Mouse (Mus musculus): ENCODE results near the gene Lamtor4. TPM values are rescaled to one million over a fixed set of nuclear protein-coding genes. Genes with fewer than 3 reads are reported as not detected.

The Lamtor4 gene
- polyA plus RNA-seq, 1 experiment from 2014 or later, result 90.4 TPM

DNA sequence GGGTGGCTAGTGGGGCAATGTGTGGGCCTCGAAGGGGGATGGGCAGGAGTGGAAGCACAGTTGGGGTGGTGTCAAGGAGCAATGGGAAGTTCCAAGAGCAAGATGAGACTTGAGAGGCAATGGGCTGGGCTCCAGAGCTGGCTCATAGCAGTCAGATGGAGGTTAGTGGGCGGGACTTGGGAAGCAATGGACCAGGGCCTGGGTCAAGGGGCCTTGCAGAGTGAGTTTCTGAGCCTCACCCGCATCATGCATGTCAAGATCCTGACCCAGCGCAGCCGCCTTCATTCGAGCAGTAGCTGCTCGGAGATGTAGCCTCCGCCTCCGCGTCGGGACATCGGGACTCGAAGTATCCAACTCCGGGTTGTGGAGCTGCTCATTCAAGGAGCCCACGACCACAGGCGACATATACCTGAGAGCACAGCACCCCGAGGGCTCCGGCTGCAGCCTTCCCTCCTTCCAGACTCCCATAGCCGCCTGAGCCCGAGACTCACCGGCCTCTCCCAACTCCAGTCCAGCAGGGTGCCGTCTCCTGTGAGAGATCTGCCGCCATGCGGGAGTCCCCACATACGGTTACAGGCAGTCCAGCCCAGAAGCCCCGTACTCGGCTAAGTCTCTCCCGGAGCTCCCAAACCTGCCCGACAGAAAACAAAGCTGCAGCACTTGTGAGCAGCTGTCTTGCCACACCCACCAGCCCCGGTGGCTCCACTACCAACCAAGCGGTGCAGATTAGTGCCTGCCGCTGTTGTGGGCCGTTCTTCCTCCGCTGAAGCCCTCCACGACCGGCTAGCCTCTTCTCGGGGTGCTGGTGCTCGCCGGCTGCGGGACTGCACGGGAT is 20.2 kb downstream of the Lamtor4 start:
- H3K4me2 ChIP-seq (ENCODE audit: low read depth, low read length), result peak overlapping the region; percentile 70
- H3K27me3 ChIP-seq (ENCODE audit: control insufficient read depth, insufficient read depth, low read length), result no peaks in the 10 kb centered on the region
- H3K4me3 ChIP-seq (ENCODE audit: low read depth, low read length), result peak overlapping the region; percentile 29
- no peak for ATAC-seq (ENCODE audit: low read depth)
- H3K9me3 ChIP-seq (ENCODE audit: control insufficient read depth, low read length), result no peaks in the 10 kb centered on the region
- H3K27ac ChIP-seq (ENCODE audit: low read depth, low read length), result no peak overlapping the region
- WGBS, result 10% methylated on average over 41 of the region's 41 CpGs
- peaks cover 44% of the 10 kb centered on the region for H3K4me1 ChIP-seq (ENCODE audit: control insufficient read depth, insufficient read depth, low read length)
- peaks cover 4% of the 10 kb centered on the region; the same call in 1 of the 2 replicates for H3K36me3 ChIP-seq (ENCODE audit: control insufficient read depth, insufficient read depth, low read length)
- peak overlapping the region; percentile 51 for H3K9ac ChIP-seq (replicated peaks; ENCODE audit: low read depth, low read length)

DNA sequence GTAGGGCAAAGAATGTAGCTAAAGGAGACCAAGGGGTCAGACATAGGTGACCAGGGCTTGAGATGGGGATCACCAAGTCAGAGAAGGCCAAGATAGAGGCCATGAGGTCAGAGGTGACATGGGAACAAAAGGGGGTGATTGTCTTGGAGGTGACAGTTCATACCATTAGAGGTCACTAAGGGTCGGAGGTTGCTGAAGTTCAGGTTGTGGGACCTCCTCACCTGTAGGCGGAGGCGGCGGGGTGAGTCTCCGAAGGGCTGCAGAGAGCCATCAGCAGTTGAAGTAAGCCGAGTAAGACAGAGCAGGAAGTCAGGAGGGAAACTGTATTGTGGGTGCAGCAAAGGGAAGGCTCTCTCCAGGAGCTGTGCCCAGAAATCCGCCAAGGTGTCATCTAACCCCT is 22.7 kb downstream of the Lamtor4 start:
- ATAC-seq (ENCODE audit: low read depth), result no peak
- 90% methylated on average over 7 of the region's 7 CpGs for WGBS
- peaks cover 4% of the 10 kb centered on the region; the same call in 1 of the 2 replicates for H3K36me3 ChIP-seq (ENCODE audit: control insufficient read depth, insufficient read depth, low read length)
- H3K9me3 ChIP-seq (ENCODE audit: control insufficient read depth, low read length), result no peaks in the 10 kb centered on the region
- no peaks in the 10 kb centered on the region for H3K27me3 ChIP-seq (ENCODE audit: control insufficient read depth, insufficient read depth, low read length)
- H3K27ac ChIP-seq (ENCODE audit: low read depth, low read length), result no peak overlapping the region
- H3K4me2 ChIP-seq (ENCODE audit: low read depth, low read length), result peak overlapping the region; percentile 62
- peak overlapping the region; percentile 71; the same call in 1 of the 2 replicates for H3K4me3 ChIP-seq (ENCODE audit: low read depth, low read length)
- H3K9ac ChIP-seq (replicated peaks; ENCODE audit: low read depth, low read length), result no peak overlapping the region
- H3K4me1 ChIP-seq (ENCODE audit: control insufficient read depth, insufficient read depth, low read length), result peaks cover 42% of the 10 kb centered on the region

GRCm38 (mm10) chr5:138279585-138280424 is 24.5 kb downstream of the Lamtor4 start, which contains the start of the genes Gm43720, Gpc2 and Stag3:
Gene Gm43720 (minus strand): TSS chr5:138279958.
Gene Gpc2 (minus strand): TSS chr5:138280005.
Gene Stag3 (plus strand): TSS chr5:138280240.
- Histone ChIP-seq H3K27ac (ENCODE audit: low read depth, low read length) (peak within 1 kb of the TSS; percentile 71), H3K27me3 (ENCODE audit: control insufficient read depth, insufficient read depth, low read length) (no peaks in the 10 kb centered on the region), H3K4me2 (ENCODE audit: low read depth, low read length) (peak within 1 kb of the TSS; percentile 62), H3K36me3 (ENCODE audit: control insufficient read depth, insufficient read depth, low read length) (peaks cover 4% of the 10 kb centered on the region; the same call in 1 of the 2 replicates), H3K9ac (replicated peaks; ENCODE audit: low read depth, low read length) (peak within 1 kb of the TSS; percentile 79), H3K4me3 (ENCODE audit: low read depth, low read length) (peak within 1 kb of the TSS; percentile 71), H3K9me3 (ENCODE audit: control insufficient read depth, low read length) (no peaks in the 10 kb centered on the region), H3K4me1 (ENCODE audit: control insufficient read depth, insufficient read depth, low read length) (peaks cover 41% of the 10 kb centered on the region)
- ATAC-seq (ENCODE audit: low read depth), result peak; percentile 98
- under 1% methylated on average over 56 of the region's 56 CpGs for WGBS

DNA sequence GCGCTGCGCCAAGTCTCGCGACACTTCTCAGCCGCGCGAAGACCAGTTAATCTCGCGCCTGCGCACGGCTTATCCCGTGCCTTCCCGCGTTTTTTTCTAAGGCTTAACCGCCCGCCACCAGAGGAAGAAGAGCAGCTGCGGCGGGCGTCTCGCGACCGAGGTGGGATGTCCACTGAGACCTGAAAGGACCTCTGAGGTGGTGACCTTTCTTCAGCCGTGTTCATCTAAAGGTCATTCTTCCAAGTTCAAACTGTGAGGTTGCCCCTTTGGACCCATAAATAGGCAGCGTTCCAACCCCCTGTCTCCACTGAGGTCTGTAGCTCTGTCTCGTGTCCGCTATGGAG is 25.1 kb downstream of the Lamtor4 start:
- H3K27ac ChIP-seq (ENCODE audit: low read depth, low read length), result peak overlapping the region; percentile 18; the same call in 1 of the 2 replicates
- WGBS, result 23% methylated on average over 26 of the region's 26 CpGs
- peak overlapping the region; percentile 71 for H3K4me3 ChIP-seq (ENCODE audit: low read depth, low read length)
- no peaks in the 10 kb centered on the region for H3K27me3 ChIP-seq (ENCODE audit: control insufficient read depth, insufficient read depth, low read length)
- H3K36me3 ChIP-seq (ENCODE audit: control insufficient read depth, insufficient read depth, low read length), result peaks cover 4% of the 10 kb centered on the region; the same call in 1 of the 2 replicates
- ATAC-seq (ENCODE audit: low read depth), result no peak
- no peaks in the 10 kb centered on the region for H3K9me3 ChIP-seq (ENCODE audit: control insufficient read depth, low read length)
- no peak overlapping the region for H3K9ac ChIP-seq (replicated peaks; ENCODE audit: low read depth, low read length)
- peak overlapping the region; percentile 29 for H3K4me2 ChIP-seq (ENCODE audit: low read depth, low read length)
- peaks cover 35% of the 10 kb centered on the region for H3K4me1 ChIP-seq (ENCODE audit: control insufficient read depth, insufficient read depth, low read length)

GRCm38 (mm10) chr5:138280829-138281228 is 25.5 kb downstream of the Lamtor4 start:
- Histone ChIP-seq H3K4me3 (ENCODE audit: low read depth, low read length) (peak overlapping the region; percentile 71; the same call in 1 of the 2 replicates), H3K9ac (replicated peaks; ENCODE audit: low read depth, low read length) (no peak overlapping the region), H3K4me1 (ENCODE audit: control insufficient read depth, insufficient read depth, low read length) (peaks cover 31% of the 10 kb centered on the region), H3K9me3 (ENCODE audit: control insufficient read depth, low read length) (no peaks in the 10 kb centered on the region), H3K27ac (ENCODE audit: low read depth, low read length) (no peak overlapping the region), H3K36me3 (ENCODE audit: control insufficient read depth, insufficient read depth, low read length) (peaks cover 4% of the 10 kb centered on the region; the same call in 1 of the 2 replicates), H3K27me3 (ENCODE audit: control insufficient read depth, insufficient read depth, low read length) (no peaks in the 10 kb centered on the region), H3K4me2 (ENCODE audit: low read depth, low read length) (no peak overlapping the region)
- whole genome bisulfite sequencing, result 95% methylated on average over 14 of the region's 15 CpGs
- ATAC-seq (ENCODE audit: low read depth), result no peak

DNA sequence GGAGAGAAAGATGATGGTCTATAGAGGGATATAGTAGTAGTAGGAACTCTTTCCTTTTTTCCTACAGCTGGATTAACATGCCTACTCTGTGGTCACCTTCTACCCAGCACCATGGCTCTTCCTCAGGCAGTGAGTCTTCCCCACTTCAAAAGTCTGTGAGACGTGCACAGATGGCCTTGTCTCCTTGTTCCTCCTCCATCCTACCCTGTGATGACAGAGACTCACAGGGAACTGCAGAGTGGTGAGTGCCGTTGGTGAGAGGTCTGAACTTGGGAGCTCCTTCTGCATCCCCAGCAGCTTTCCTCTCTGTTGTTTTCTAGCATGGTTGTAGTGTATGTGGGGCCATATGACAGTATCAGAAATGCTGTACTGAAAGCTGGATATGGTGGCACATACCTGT is 26.5 kb downstream of the Lamtor4 start:
- ATAC-seq (ENCODE audit: low read depth), result no peak
- peaks cover 22% of the 10 kb centered on the region for H3K4me1 ChIP-seq (ENCODE audit: control insufficient read depth, insufficient read depth, low read length)
- WGBS, result 83% methylated on average over 2 of the region's 2 CpGs

DNA sequence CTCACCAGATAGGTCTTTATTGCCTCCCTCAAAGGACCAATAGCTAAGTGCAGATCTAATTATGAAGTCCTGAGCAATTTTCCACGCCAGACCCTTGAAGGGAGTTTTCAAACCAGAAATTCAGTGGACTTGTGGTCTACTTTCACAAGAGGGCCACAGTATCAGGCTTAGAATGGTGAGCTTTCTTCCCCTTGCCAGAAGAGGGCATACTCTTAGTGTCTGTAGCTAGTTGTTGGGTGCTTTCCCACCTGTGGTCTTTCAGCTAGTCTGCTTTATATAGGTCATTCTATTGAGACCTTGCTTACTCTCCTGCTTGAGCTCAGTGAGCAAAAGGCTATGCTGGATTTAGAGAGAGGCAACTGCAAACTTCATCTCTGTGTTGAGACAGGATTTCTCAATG is 28.3 kb downstream of the Lamtor4 start:
- H3K27ac ChIP-seq (ENCODE audit: low read depth, low read length), result no peak overlapping the region
- WGBS, result 44% methylated on average over 1 of the region's 1 CpGs
- no peak overlapping the region for H3K9ac ChIP-seq (replicated peaks; ENCODE audit: low read depth, low read length)
- no peaks in the 10 kb centered on the region for H3K9me3 ChIP-seq (ENCODE audit: control insufficient read depth, low read length)
- H3K27me3 ChIP-seq (ENCODE audit: control insufficient read depth, insufficient read depth, low read length), result no peaks in the 10 kb centered on the region
- ATAC-seq (ENCODE audit: low read depth), result no peak
- peaks cover 4% of the 10 kb centered on the region for H3K4me1 ChIP-seq (ENCODE audit: control insufficient read depth, insufficient read depth, low read length)
- no peak overlapping the region for H3K4me2 ChIP-seq (ENCODE audit: low read depth, low read length)
- H3K36me3 ChIP-seq (ENCODE audit: control insufficient read depth, insufficient read depth, low read length), result no peaks in the 10 kb centered on the region
- no peak overlapping the region for H3K4me3 ChIP-seq (ENCODE audit: low read depth, low read length)

More for the DNA sequence above, 26.5 kb downstream of the Lamtor4 start:
- Histone ChIP-seq H3K9me3 (ENCODE audit: control insufficient read depth, low read length) (no peaks in the 10 kb centered on the region), H3K27me3 (ENCODE audit: control insufficient read depth, insufficient read depth, low read length) (no peaks in the 10 kb centered on the region), H3K4me3 (ENCODE audit: low read depth, low read length) (no peak overlapping the region), H3K4me2 (ENCODE audit: low read depth, low read length) (no peak overlapping the region), H3K9ac (replicated peaks; ENCODE audit: low read depth, low read length) (no peak overlapping the region), H3K27ac (ENCODE audit: low read depth, low read length) (no peak overlapping the region), H3K36me3 (ENCODE audit: control insufficient read depth, insufficient read depth, low read length) (peaks cover 4% of the 10 kb centered on the region; the same call in 1 of the 2 replicates)

DNA sequence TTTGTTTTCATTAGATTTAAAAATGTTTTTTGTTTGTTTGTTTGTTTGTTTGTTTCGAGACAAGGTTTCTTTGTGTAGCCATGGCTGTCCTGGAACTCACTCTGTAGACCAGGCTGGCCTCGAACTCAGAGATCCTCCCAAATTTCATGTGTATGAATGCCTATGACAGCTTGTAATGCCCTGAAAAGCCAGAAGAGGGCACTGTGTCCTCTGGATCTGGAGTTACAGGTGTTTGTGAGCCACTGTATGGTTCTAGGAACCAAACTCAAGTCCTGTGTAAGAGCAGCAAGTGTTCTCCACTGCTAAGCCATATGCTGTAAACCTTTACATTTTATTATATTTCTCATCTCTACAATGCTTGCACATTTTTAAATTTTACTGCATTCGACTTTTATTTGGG is 32.6 kb downstream of the Lamtor4 start:
- WGBS, result 82% methylated on average over 3 of the region's 3 CpGs
- H3K27me3 ChIP-seq (ENCODE audit: control insufficient read depth, insufficient read depth, low read length), result no peaks in the 10 kb centered on the region
- H3K9ac ChIP-seq (replicated peaks; ENCODE audit: low read depth, low read length), result no peak overlapping the region
- H3K36me3 ChIP-seq (ENCODE audit: control insufficient read depth, insufficient read depth, low read length), result no peaks in the 10 kb centered on the region
- ATAC-seq (ENCODE audit: low read depth), result no peak
- no peak overlapping the region for H3K27ac ChIP-seq (ENCODE audit: low read depth, low read length)
- no peaks in the 10 kb centered on the region for H3K9me3 ChIP-seq (ENCODE audit: control insufficient read depth, low read length)
- no peak overlapping the region for H3K4me3 ChIP-seq (ENCODE audit: low read depth, low read length)
- no peaks in the 10 kb centered on the region for H3K4me1 ChIP-seq (ENCODE audit: control insufficient read depth, insufficient read depth, low read length)
- H3K4me2 ChIP-seq (ENCODE audit: low read depth, low read length), result no peak overlapping the region

All from neural tube, embryonic 14.5 days (tissue).